Mouse (Mus musculus): ENCODE measurements at regions not wholly inside any gene's neighbourhood (a gene's known extent, or its start where the extent isn't known, plus 50 kb on each side); places are given as distances from the start of the nearest gene placed in this dataset.

- Histone ChIP-seq H3K4me3 (ENCODE audit: insufficient read depth, low read depth, low read length) (no peak overlapping the region), H3K27me3 (replicated peaks; ENCODE audit: control insufficient read depth, insufficient read depth, low read length) (no peaks in the 10 kb centered on the region), H3K27ac (ENCODE audit: insufficient read depth, low read depth, low read length) (no peak overlapping the region), H3K4me1 (ENCODE audit: control insufficient read depth, insufficient read depth, low read length) (no peaks in the 10 kb centered on the region), H3K36me3 (ENCODE audit: control insufficient read depth, insufficient read depth, low read length) (no peaks in the 10 kb centered on the region)
- WGBS, result 75% methylated on average over 3 of the region's 3 CpGs
- TF ChIP-seq CTCF (conservative IDR thresholded peaks at IDR 0.05; ENCODE audit: insufficient read depth, insufficient read length, low read depth, low read length) (no peak), POLR2A (IDR thresholded peaks at IDR 0.05; ENCODE audit: low read depth, low read length) (no peak)
- DNase-seq, result peak; percentile 57
Observed at GRCm38 (mm10) chr10:122308691-122309090, 139.6 kb upstream of the Avpr1a start.

GRCm38 (mm10) chr10:122302259-122302658 is 146.0 kb upstream of the Avpr1a start:
- TF ChIP-seq POLR2A (IDR thresholded peaks at IDR 0.05; ENCODE audit: low read depth, low read length), result no peak
- no peak for TF ChIP-seq CTCF (conservative IDR thresholded peaks at IDR 0.05; ENCODE audit: insufficient read depth, insufficient read length, low read depth, low read length)
- Histone ChIP-seq H3K27me3 (replicated peaks; ENCODE audit: control insufficient read depth, insufficient read depth, low read length) (no peaks in the 10 kb centered on the region), H3K36me3 (ENCODE audit: control insufficient read depth, insufficient read depth, low read length) (no peaks in the 10 kb centered on the region), H3K27ac (ENCODE audit: insufficient read depth, low read depth, low read length) (no peak overlapping the region), H3K4me1 (ENCODE audit: control insufficient read depth, insufficient read depth, low read length) (no peaks in the 10 kb centered on the region), H3K4me3 (ENCODE audit: insufficient read depth, low read depth, low read length) (no peak overlapping the region)
- WGBS, result 85% methylated on average over 6 of the region's 6 CpGs
- DNase-seq, result no peak

GRCm38 (mm10) chr10:122295921-122296425 is 152.3 kb upstream of the Avpr1a start:
- no peaks in the 10 kb centered on the region for H3K4me1 ChIP-seq (ENCODE audit: control insufficient read depth, insufficient read depth, low read length)
- no peak for DNase-seq
- H3K27me3 ChIP-seq (replicated peaks; ENCODE audit: control insufficient read depth, insufficient read depth, low read length), result no peaks in the 10 kb centered on the region
- TF ChIP-seq POLR2A (IDR thresholded peaks at IDR 0.05; ENCODE audit: low read depth, low read length) (no peak), CTCF (conservative IDR thresholded peaks at IDR 0.05; ENCODE audit: insufficient read depth, insufficient read length, low read depth, low read length) (no peak)
- no peak overlapping the region for H3K4me3 ChIP-seq (ENCODE audit: insufficient read depth, low read depth, low read length)
- no peak overlapping the region for H3K27ac ChIP-seq (ENCODE audit: insufficient read depth, low read depth, low read length)
- no peaks in the 10 kb centered on the region for H3K36me3 ChIP-seq (ENCODE audit: control insufficient read depth, insufficient read depth, low read length)
- WGBS, result 70% methylated on average over 5 of the region's 5 CpGs

GRCm38 (mm10) chr10:122291611-122292010 is 156.7 kb upstream of the Avpr1a start:
- Histone ChIP-seq H3K4me1 (ENCODE audit: control insufficient read depth, insufficient read depth, low read length) (no peaks in the 10 kb centered on the region), H3K27me3 (replicated peaks; ENCODE audit: control insufficient read depth, insufficient read depth, low read length) (no peaks in the 10 kb centered on the region; the same call in 1 of the 2 replicates), H3K27ac (ENCODE audit: insufficient read depth, low read depth, low read length) (no peak overlapping the region), H3K36me3 (ENCODE audit: control insufficient read depth, insufficient read depth, low read length) (no peaks in the 10 kb centered on the region), H3K4me3 (ENCODE audit: insufficient read depth, low read depth, low read length) (no peak overlapping the region)
- DNase-seq, result peak; percentile 3
- 80% methylated on average over 2 of the region's 2 CpGs for WGBS
- TF ChIP-seq CTCF (conservative IDR thresholded peaks at IDR 0.05; ENCODE audit: insufficient read depth, insufficient read length, low read depth, low read length) (no peak), POLR2A (IDR thresholded peaks at IDR 0.05; ENCODE audit: low read depth, low read length) (no peak)

GRCm38 (mm10) chr10:122291091-122291490 is 157.2 kb upstream of the Avpr1a start:
- H3K36me3 ChIP-seq (ENCODE audit: control insufficient read depth, insufficient read depth, low read length), result no peaks in the 10 kb centered on the region
- WGBS, result 61% methylated on average over 5 of the region's 5 CpGs
- no peak overlapping the region for H3K4me3 ChIP-seq (ENCODE audit: insufficient read depth, low read depth, low read length)
- TF ChIP-seq CTCF (conservative IDR thresholded peaks at IDR 0.05; ENCODE audit: insufficient read depth, insufficient read length, low read depth, low read length) (no peak), POLR2A (IDR thresholded peaks at IDR 0.05; ENCODE audit: low read depth, low read length) (no peak)
- H3K27me3 ChIP-seq (replicated peaks; ENCODE audit: control insufficient read depth, insufficient read depth, low read length), result no peaks in the 10 kb centered on the region; the same call in 1 of the 2 replicates
- no peaks in the 10 kb centered on the region for H3K4me1 ChIP-seq (ENCODE audit: control insufficient read depth, insufficient read depth, low read length)
- DNase-seq, result no peak
- H3K27ac ChIP-seq (ENCODE audit: insufficient read depth, low read depth, low read length), result no peak overlapping the region

GRCm38 (mm10) chr10:122274885-122275284 is 173.4 kb upstream of the Avpr1a start:
- Histone ChIP-seq H3K36me3 (ENCODE audit: control insufficient read depth, insufficient read depth, low read length) (no peaks in the 10 kb centered on the region), H3K4me3 (ENCODE audit: insufficient read depth, low read depth, low read length) (no peak overlapping the region), H3K27me3 (replicated peaks; ENCODE audit: control insufficient read depth, insufficient read depth, low read length) (no peaks in the 10 kb centered on the region), H3K4me1 (ENCODE audit: control insufficient read depth, insufficient read depth, low read length) (no peaks in the 10 kb centered on the region), H3K27ac (ENCODE audit: insufficient read depth, low read depth, low read length) (no peak overlapping the region)
- 77% methylated on average over 1 of the region's 1 CpGs for WGBS
- DNase-seq, result no peak
- TF ChIP-seq POLR2A (IDR thresholded peaks at IDR 0.05; ENCODE audit: low read depth, low read length) (no peak), CTCF (conservative IDR thresholded peaks at IDR 0.05; ENCODE audit: insufficient read depth, insufficient read length, low read depth, low read length) (no peak)

- 73% methylated on average over 3 of the region's 3 CpGs for WGBS
- Histone ChIP-seq H3K4me3 (ENCODE audit: insufficient read depth, low read depth, low read length) (no peak overlapping the region), H3K36me3 (ENCODE audit: control insufficient read depth, insufficient read depth, low read length) (no peaks in the 10 kb centered on the region), H3K27me3 (replicated peaks; ENCODE audit: control insufficient read depth, insufficient read depth, low read length) (no peaks in the 10 kb centered on the region), H3K27ac (ENCODE audit: insufficient read depth, low read depth, low read length) (no peak overlapping the region), H3K4me1 (ENCODE audit: control insufficient read depth, insufficient read depth, low read length) (no peaks in the 10 kb centered on the region)
- DNase-seq, result peak; percentile 12
- TF ChIP-seq POLR2A (IDR thresholded peaks at IDR 0.05; ENCODE audit: low read depth, low read length) (no peak), CTCF (conservative IDR thresholded peaks at IDR 0.05; ENCODE audit: insufficient read depth, insufficient read length, low read depth, low read length) (no peak)
Observed at GRCm38 (mm10) chr10:122274181-122274580, 174.1 kb upstream of the Avpr1a start.

Measured in kidney, adult 2 months (tissue).